In genomic region chr17:72528481-72528880, GRCm38 (mm10) we compare ENCODE assay signal across 34 mouse cellular contexts.
"Had no signal": no experiment of that assay in that cellular context is flagged by ENCODE, and none has a peak within 500 bp of the region (broad histone marks: within the 10 kb centered on the region; RNA-seq: fewer than 3 reads in every experiment).

No protein-coding gene starts in this region.

- H3K4me2 ChIP-seq: heart, embryonic 11.5 days; heart, embryonic 12.5 days; heart, embryonic 13.5 days; heart, embryonic 15.5 days; hindbrain, embryonic 12.5 days; hindbrain, embryonic 13.5 days; hindbrain, embryonic 14.5 days; hindbrain, embryonic 15.5 days; kidney, embryonic 15.5 days had no signal

- H3K27me3 ChIP-seq: heart, embryonic 12.5 days; heart, embryonic 13.5 days; heart, embryonic 15.5 days; hindbrain, embryonic 12.5 days; hindbrain, embryonic 13.5 days; hindbrain, embryonic 15.5 days; kidney, embryonic 15.5 days had no signal

- DNase-seq: heart, postnatal 10 days; heart, postnatal 14 days; heart, postnatal 36 days; heart, postnatal 4 days; kidney, adult 11 months; kidney, adult 18-20 months; kidney, adult 2 months; kidney, adult 8-10 months; kidney, adult 9 months; kidney, postnatal 10 days; kidney, postnatal 14 days; kidney, postnatal 25 days; kidney, postnatal 36 days; kidney, postnatal 4 days; layer of hippocampus, adult 9-11 months; layer of hippocampus, postnatal 36 days had no signal

- H3K9me3 ChIP-seq: heart, embryonic 12.5 days; heart, embryonic 13.5 days; heart, embryonic 15.5 days; hindbrain, embryonic 10.5 days; hindbrain, embryonic 12.5 days; hindbrain, embryonic 13.5 days; hindbrain, embryonic 15.5 days; kidney, embryonic 15.5 days had no signal

- ATAC-seq: hindbrain, embryonic 16.5 days; hindbrain, postnatal 0 days; inflammation-experienced regulatory T-cells, adult 6 months; intestine, embryonic 16.5 days; intestine, postnatal 0 days had no signal

- H3K36me3 ChIP-seq: heart, embryonic 12.5 days; heart, embryonic 13.5 days; heart, embryonic 15.5 days; hindbrain, embryonic 10.5 days; hindbrain, embryonic 12.5 days; hindbrain, embryonic 13.5 days; hindbrain, embryonic 15.5 days; kidney, embryonic 15.5 days had no signal

- H3K27ac ChIP-seq: heart, embryonic 13.5 days; heart, embryonic 15.5 days; hindbrain, embryonic 10.5 days; hindbrain, embryonic 12.5 days; hindbrain, embryonic 13.5 days; hindbrain, embryonic 14.5 days; hindbrain, embryonic 15.5 days; hindbrain, postnatal 0 days; kidney, embryonic 15.5 days; kidney, postnatal 0 days; layer of hippocampus, adult 2 months; left cerebral cortex, adult 2 months had no signal

- H3K9ac ChIP-seq: heart, embryonic 12.5 days; heart, embryonic 13.5 days; heart, embryonic 15.5 days; hindbrain, embryonic 12.5 days; hindbrain, embryonic 13.5 days; hindbrain, embryonic 14.5 days; hindbrain, embryonic 15.5 days; kidney, embryonic 15.5 days had no signal

- H3K4me3 ChIP-seq: heart, embryonic 12.5 days; heart, embryonic 13.5 days; heart, embryonic 15.5 days; hindbrain, embryonic 10.5 days; hindbrain, embryonic 12.5 days; hindbrain, embryonic 13.5 days; hindbrain, embryonic 15.5 days; kidney, embryonic 15.5 days; layer of hippocampus, adult 2 months; left cerebral cortex, adult 2 months had no signal

- H3K4me1 ChIP-seq: heart, embryonic 12.5 days; heart, embryonic 13.5 days; heart, embryonic 15.5 days; hindbrain, embryonic 10.5 days; hindbrain, embryonic 12.5 days; hindbrain, embryonic 13.5 days; hindbrain, embryonic 15.5 days; kidney, embryonic 15.5 days had no signal
